Comparison of ENCODE assay signal across 15 mouse cellular contexts in genomic region chr2:27218121-27218544, GRCm38 (mm10). TPM values are rescaled to one million over a fixed set of nuclear protein-coding genes. Genes with fewer than 3 reads are reported as not detected.
DNase-seq lines count a peak whose midpoint lies in the region; ATAC-seq and TF ChIP-seq lines count a peak whose summit lies in the region.
"Had no signal": no experiment of that assay in that cellular context is flagged by ENCODE, and none has a peak within 500 bp of the region (broad histone marks: within the 10 kb centered on the region; RNA-seq: fewer than 3 reads in every experiment).

No protein-coding gene starts in this region.

- no peak overlapping the region for H3K4me3 ChIP-seq in midbrain, postnatal 0 days (ENCODE audit: low read depth, low read length)
- no peak overlapping the region for H3K4me3 ChIP-seq in midbrain, embryonic 10.5 days
- no peak overlapping the region for H3K4me3 ChIP-seq in limb, embryonic 15.5 days
- H3K4me3 ChIP-seq: embryonic facial prominence, embryonic 13.5 days; gastrocnemius, adult 2 months; hindbrain, embryonic 13.5 days; midbrain, embryonic 12.5 days had no signal

- WGBS in midbrain, postnatal 0 days = 58% methylated on average over 2 of the region's 2 CpGs
- WGBS in midbrain, embryonic 10.5 days = 83% methylated on average over 2 of the region's 2 CpGs
- WGBS in limb, embryonic 15.5 days = 77% methylated on average over 2 of the region's 2 CpGs

- ATAC-seq in midbrain, postnatal 0 days (ENCODE audit: low FRiP score) = no peak
- peak; percentile 28; the same call in 1 of the 2 replicates for ATAC-seq in limb, embryonic 15.5 days (ENCODE audit: insufficient number of reproducible peaks, low FRiP score, low TSS enrichment, low read depth)
- no peak for ATAC-seq in monocyte, adult 5-6 weeks (replicated peaks; ENCODE audit: insufficient number of reproducible peaks, low FRiP score, low TSS enrichment, poor library complexity, severe bottlenecking)

- H3K9me3 ChIP-seq in midbrain, postnatal 0 days (ENCODE audit: low read length) = no peaks in the 10 kb centered on the region
- no peaks in the 10 kb centered on the region for H3K9me3 ChIP-seq in midbrain, embryonic 10.5 days (replicated peaks)
- H3K9me3 ChIP-seq in limb, embryonic 15.5 days = no peaks in the 10 kb centered on the region
- H3K9me3 ChIP-seq: embryonic facial prominence, embryonic 13.5 days; hindbrain, embryonic 13.5 days; midbrain, embryonic 12.5 days had no signal

- no peak overlapping the region for H3K4me2 ChIP-seq in midbrain, postnatal 0 days (ENCODE audit: low read depth, low read length, poor library complexity, severe bottlenecking)
- no peak overlapping the region for H3K4me2 ChIP-seq in limb, embryonic 15.5 days
- H3K4me2 ChIP-seq: embryonic facial prominence, embryonic 13.5 days; hindbrain, embryonic 13.5 days; midbrain, embryonic 12.5 days had no signal

- H3K36me3 ChIP-seq in midbrain, postnatal 0 days (ENCODE audit: insufficient read depth, low read length) = no peaks in the 10 kb centered on the region
- no peaks in the 10 kb centered on the region for H3K36me3 ChIP-seq in midbrain, embryonic 10.5 days
- H3K36me3 ChIP-seq in limb, embryonic 15.5 days = no peaks in the 10 kb centered on the region
- H3K36me3 ChIP-seq: embryonic facial prominence, embryonic 13.5 days; hindbrain, embryonic 13.5 days; midbrain, embryonic 12.5 days had no signal

- H3K4me1 ChIP-seq in midbrain, postnatal 0 days (ENCODE audit: insufficient read depth, low read length) = no peaks in the 10 kb centered on the region
- H3K4me1 ChIP-seq in midbrain, embryonic 10.5 days = no peaks in the 10 kb centered on the region
- 0 out of 2 replicates have a peak, but pooled peaks cover under 1% of the 10 kb centered on the region for H3K4me1 ChIP-seq in limb, embryonic 15.5 days
- H3K4me1 ChIP-seq: hindbrain, embryonic 13.5 days; midbrain, embryonic 12.5 days had no signal

- H3K27ac ChIP-seq in midbrain, postnatal 0 days (ENCODE audit: low read depth, low read length) = no peak overlapping the region
- no peak overlapping the region for H3K27ac ChIP-seq in midbrain, embryonic 10.5 days (replicated peaks)
- no peak overlapping the region for H3K27ac ChIP-seq in limb, embryonic 15.5 days
- H3K27ac ChIP-seq: embryonic facial prominence, embryonic 13.5 days; gastrocnemius, adult 2 months; hindbrain, embryonic 13.5 days; midbrain, embryonic 12.5 days had no signal

- TF ChIP-seq CTCF in midbrain, postnatal 0 days (IDR thresholded peaks at IDR 0.05) = no peak

- H3K27me3 ChIP-seq in midbrain, postnatal 0 days (ENCODE audit: insufficient read depth, low read length) = no peaks in the 10 kb centered on the region
- no peaks in the 10 kb centered on the region for H3K27me3 ChIP-seq in midbrain, embryonic 10.5 days (ENCODE audit: low read depth, poor library complexity, severe bottlenecking)
- H3K27me3 ChIP-seq in limb, embryonic 15.5 days = no peaks in the 10 kb centered on the region
- H3K27me3 ChIP-seq: embryonic facial prominence, embryonic 13.5 days; hindbrain, embryonic 13.5 days; midbrain, embryonic 12.5 days had no signal

- peak; percentile 25 for DNase-seq in cerebellum, adult 11-12 months
- DNase-seq in cerebellum, postnatal 4 days (ENCODE audit: low spot score in 2 of 2) = no peak
- DNase-seq in layer of hippocampus, adult 11-12 months (ENCODE audit: low spot score) = peak; percentile 52
- DNase-seq in layer of hippocampus, postnatal 14 days (ENCODE audit: low spot score in 2 of 2) = no peak
- peak; percentile 28 for DNase-seq in midbrain, postnatal 0 days (ENCODE audit: low spot score)
- no peak for DNase-seq in midbrain, embryonic 10.5 days (ENCODE audit: low spot score)
- DNase-seq: cerebellum, adult 8-10 months; gastrocnemius, adult 2 months; kidney, adult 9 months; liver had no signal

- no peak overlapping the region for H3K9ac ChIP-seq in midbrain, postnatal 0 days (replicated peaks; ENCODE audit: low read length, poor library complexity, severe bottlenecking)
- H3K9ac ChIP-seq in limb, embryonic 15.5 days = no peak overlapping the region
- H3K9ac ChIP-seq: embryonic facial prominence, embryonic 13.5 days; hindbrain, embryonic 13.5 days; midbrain, embryonic 12.5 days had no signal

RNA-seq across cellular contexts. Expression of gene Sardh, which starts 30.0 kb away (rescaled TPM):
- total RNA-seq in layer of hippocampus, postnatal 14 days (2021) = 10 to 100 TPM in 1 of 2 experiments, 1 to 10 TPM in 1; 9.8 to 10.5 TPM
- 9.5 and 11.8 TPM in 2 replicates for total RNA-seq in midbrain, postnatal 0 days (2014; rRNA removed)
- 7.4 and 8.9 TPM in 2 replicates for polyA plus RNA-seq in midbrain, postnatal 0 days (2015; fragmentation: Nextera tagmentation; extraction: Ambion mirVana)
- 1.0 and 3.7 TPM in 2 replicates for polyA plus RNA-seq in midbrain, embryonic 10.5 days (2016; fragmentation: Nextera tagmentation; extraction: Ambion mirVana)
- polyA plus RNA-seq in limb, embryonic 15.5 days (2015; fragmentation: Nextera tagmentation; extraction: Ambion mirVana) = 8.6 and 10.3 TPM in 2 replicates
- not detected in 3 replicates for total RNA-seq in monocyte, adult 5-6 weeks (2017)

RNA-seq across cellular contexts. Expression of gene Dbh, which starts 53.1 kb away (rescaled TPM):
- under 1 TPM; 0.48 to 0.91 TPM for total RNA-seq in layer of hippocampus, postnatal 14 days (2021)
- total RNA-seq in midbrain, postnatal 0 days (2014; rRNA removed) = 4.2 and 12.3 TPM in 2 replicates
- 0.21 and 0.45 TPM in 2 replicates for polyA plus RNA-seq in midbrain, postnatal 0 days (2015; fragmentation: Nextera tagmentation; extraction: Ambion mirVana)
- polyA plus RNA-seq in midbrain, embryonic 10.5 days (2016; fragmentation: Nextera tagmentation; extraction: Ambion mirVana) = 1.1 TPM in 2 replicates
- polyA plus RNA-seq in limb, embryonic 15.5 days (2015; fragmentation: Nextera tagmentation; extraction: Ambion mirVana) = 0.30 and 0.51 TPM in 2 replicates
- not detected in 3 replicates for total RNA-seq in monocyte, adult 5-6 weeks (2017)
- total RNA-seq: gastrocnemius, adult 2 months had no signal

Comparison
In these comparisons a context has a peak if more than half of its experiments do, and no peak if none do; other contexts are left out.
1. DNase-seq: peak in cerebellum, adult 11-12 months (single experiment), layer of hippocampus, adult 11-12 months (single experiment) and midbrain, postnatal 0 days (single experiment); none in cerebellum, postnatal 4 days (0 of 2), layer of hippocampus, postnatal 14 days (0 of 2) and midbrain, embryonic 10.5 days (single experiment).
2. RNA of gene Sardh, which starts 30.0 kb away (total RNA-seq): 9.5 to 11.8 TPM in midbrain, postnatal 0 days and 9.8 to 10.5 TPM in layer of hippocampus, postnatal 14 days; not detected in monocyte, adult 5-6 weeks; every median in the first group is over 10 times any median in the second.